Mouse (Mus musculus): ENCODE measurements at regions not wholly inside any gene's neighbourhood (a gene's known extent, or its start where the extent isn't known, plus 50 kb on each side); places are given as distances from the start of the nearest gene placed in this dataset.

- Histone ChIP-seq H3K27me3 (ENCODE audit: control insufficient read depth, insufficient read depth, insufficient read length) (no peaks in the 10 kb centered on the region), H3K79me2 (ENCODE audit: control insufficient read depth, insufficient read depth) (no peaks in the 10 kb centered on the region), H3K4me2 (ENCODE audit: low read depth) (no peak overlapping the region), H3K4me3 (no peak overlapping the region), H3K36me3 (ENCODE audit: control insufficient read depth, insufficient read depth) (no peaks in the 10 kb centered on the region), H3ac (ENCODE audit: control insufficient read depth, insufficient read length) (no peak overlapping the region)
- TF ChIP-seq SRF (IDR thresholded peaks at IDR 0.05; ENCODE audit: control insufficient read depth, insufficient read length, low read depth) (no peak), POLR2A (IDR thresholded peaks at IDR 0.05; ENCODE audit: insufficient read length, low read depth) (no peak), REST (IDR thresholded peaks at IDR 0.05; ENCODE audit: insufficient read depth, insufficient read length) (no peak), CEBPB (IDR thresholded peaks at IDR 0.05; ENCODE audit: insufficient read depth, poor library complexity, severe bottlenecking) (no peak), TCF3 (IDR thresholded peaks at IDR 0.05; ENCODE audit: insufficient read length, low read depth) (peak; percentile 69), MYOG (IDR thresholded peaks at IDR 0.05; ENCODE audit: control insufficient read depth in 1 of 3, insufficient read depth in 1 of 3, insufficient read length in 2 of 3, low read depth in 2 of 3) (peak in 2 of 3 experiments; percentile 74 to 90), E2F4 (IDR thresholded peaks at IDR 0.05; ENCODE audit: insufficient read depth) (no peak), MYOD1 (IDR thresholded peaks at IDR 0.05; ENCODE audit: control insufficient read depth in 1 of 3, insufficient read length in 2 of 3, low read depth in 2 of 3) (peak; percentile 45 to 88 (median 71)), USF1 (IDR thresholded peaks at IDR 0.05; ENCODE audit: low read depth) (no peak), TCF12 (IDR thresholded peaks at IDR 0.05; ENCODE audit: insufficient read depth, poor library complexity, severe bottlenecking) (peak; percentile 44), MAX (IDR thresholded peaks at IDR 0.05; ENCODE audit: low read depth) (no peak)
Measured at GRCm38 (mm10) chr1:80868805-80869204, 110.5 kb upstream of the Dock10 start.

- Histone ChIP-seq H3K79me2 (ENCODE audit: control insufficient read depth, insufficient read depth) (no peaks in the 10 kb centered on the region), H3K27me3 (ENCODE audit: control insufficient read depth, insufficient read depth, insufficient read length) (no peaks in the 10 kb centered on the region), H3K4me3 (no peak overlapping the region), H3K4me2 (ENCODE audit: low read depth) (no peak overlapping the region), H3ac (ENCODE audit: control insufficient read depth, insufficient read length) (no peak overlapping the region), H3K36me3 (ENCODE audit: control insufficient read depth, insufficient read depth) (no peaks in the 10 kb centered on the region)
- TF ChIP-seq POLR2AphosphoS2 (IDR thresholded peaks at IDR 0.05; ENCODE audit: insufficient read length, low read depth): no peak
- no peak for TF ChIP-seq TCF12 (IDR thresholded peaks at IDR 0.05; ENCODE audit: insufficient read depth, poor library complexity, severe bottlenecking)
- no peak for TF ChIP-seq MYOD1 (IDR thresholded peaks at IDR 0.05; ENCODE audit: control insufficient read depth in 1 of 3, insufficient read length in 2 of 3, low read depth in 2 of 3)
- TF ChIP-seq CEBPB (IDR thresholded peaks at IDR 0.05; ENCODE audit: insufficient read depth, poor library complexity, severe bottlenecking): no peak
- no peak for TF ChIP-seq TCF3 (IDR thresholded peaks at IDR 0.05; ENCODE audit: insufficient read length, low read depth)
Measured at GRCm38 (mm10) chr1:80856981-80857380, 98.7 kb upstream of the Dock10 start.

- H3ac ChIP-seq (ENCODE audit: control insufficient read depth, insufficient read length): no peak overlapping the region
- TF ChIP-seq MYOD1 (IDR thresholded peaks at IDR 0.05; ENCODE audit: control insufficient read depth in 1 of 3, insufficient read length in 2 of 3, low read depth in 2 of 3) (no peak), POLR2A (IDR thresholded peaks at IDR 0.05; ENCODE audit: insufficient read length, low read depth) (no peak)
- H3K79me2 ChIP-seq (ENCODE audit: control insufficient read depth, insufficient read depth): no peaks in the 10 kb centered on the region
- no peaks in the 10 kb centered on the region for H3K36me3 ChIP-seq (ENCODE audit: control insufficient read depth, insufficient read depth)
- no peak overlapping the region for H3K4me2 ChIP-seq (ENCODE audit: low read depth)
- H3K27me3 ChIP-seq (ENCODE audit: control insufficient read depth, insufficient read depth, insufficient read length): no peaks in the 10 kb centered on the region
- no peak overlapping the region for H3K4me3 ChIP-seq
Measured at GRCm38 (mm10) chr1:80854945-80855656, 96.8 kb upstream of the Dock10 start.

GRCm38 (mm10) chr1:80854289-80854701 is 96.0 kb upstream of the Dock10 start:
- TF ChIP-seq E2F4 (IDR thresholded peaks at IDR 0.05; ENCODE audit: insufficient read depth): no peak
- peak in 2 of 3 experiments; percentile 74 to 91 for TF ChIP-seq MYOD1 (IDR thresholded peaks at IDR 0.05; ENCODE audit: control insufficient read depth in 1 of 3, insufficient read length in 2 of 3, low read depth in 2 of 3)
- peak in 2 of 3 experiments; percentile 36 to 66 for TF ChIP-seq MYOG (IDR thresholded peaks at IDR 0.05; ENCODE audit: control insufficient read depth in 1 of 3, insufficient read depth in 1 of 3, insufficient read length in 2 of 3, low read depth in 2 of 3)
- Histone ChIP-seq H3K27me3 (ENCODE audit: control insufficient read depth, insufficient read depth, insufficient read length) (no peaks in the 10 kb centered on the region), H3K4me3 (no peak overlapping the region), H3K79me2 (ENCODE audit: control insufficient read depth, insufficient read depth) (no peaks in the 10 kb centered on the region), H3ac (ENCODE audit: control insufficient read depth, insufficient read length) (no peak overlapping the region), H3K36me3 (ENCODE audit: control insufficient read depth, insufficient read depth) (no peaks in the 10 kb centered on the region), H3K4me2 (ENCODE audit: low read depth) (no peak overlapping the region)

- H3K79me2 ChIP-seq (ENCODE audit: control insufficient read depth, insufficient read depth): no peaks in the 10 kb centered on the region
- H3K27me3 ChIP-seq (ENCODE audit: control insufficient read depth, insufficient read depth, insufficient read length): no peaks in the 10 kb centered on the region
- TF ChIP-seq MYOD1 (IDR thresholded peaks at IDR 0.05; ENCODE audit: control insufficient read depth in 1 of 3, insufficient read length in 2 of 3, low read depth in 2 of 3) (no peak), USF1 (IDR thresholded peaks at IDR 0.05; ENCODE audit: low read depth) (no peak), POLR2A (IDR thresholded peaks at IDR 0.05; ENCODE audit: insufficient read length, low read depth) (no peak), MYOG (IDR thresholded peaks at IDR 0.05; ENCODE audit: control insufficient read depth in 1 of 3, insufficient read depth in 1 of 3, insufficient read length in 2 of 3, low read depth in 2 of 3) (no peak), REST (IDR thresholded peaks at IDR 0.05; ENCODE audit: insufficient read depth, insufficient read length) (no peak), TCF12 (IDR thresholded peaks at IDR 0.05; ENCODE audit: insufficient read depth, poor library complexity, severe bottlenecking) (no peak), MAX (IDR thresholded peaks at IDR 0.05; ENCODE audit: low read depth) (no peak), POLR2AphosphoS2 (IDR thresholded peaks at IDR 0.05; ENCODE audit: insufficient read length, low read depth) (no peak), TCF3 (IDR thresholded peaks at IDR 0.05; ENCODE audit: insufficient read length, low read depth) (no peak), E2F4 (IDR thresholded peaks at IDR 0.05; ENCODE audit: insufficient read depth) (no peak), CEBPB (IDR thresholded peaks at IDR 0.05; ENCODE audit: insufficient read depth, poor library complexity, severe bottlenecking) (no peak), SRF (IDR thresholded peaks at IDR 0.05; ENCODE audit: control insufficient read depth, insufficient read length, low read depth) (no peak)
Measured at GRCm38 (mm10) chr1:80852761-80853160, 94.4 kb upstream of the Dock10 start.

More at GRCm38 (mm10) chr1:80852761-80853160, 94.4 kb upstream of the Dock10 start:
- H3K36me3 ChIP-seq (ENCODE audit: control insufficient read depth, insufficient read depth): no peaks in the 10 kb centered on the region
- no peak overlapping the region for H3K4me3 ChIP-seq
- no peak overlapping the region for H3K4me2 ChIP-seq (ENCODE audit: low read depth)
- H3ac ChIP-seq (ENCODE audit: control insufficient read depth, insufficient read length): no peak overlapping the region

Data from myocyte (in vitro differentiated cells).